Mouse (Mus musculus) adrenal gland, adult 2 months (tissue): ENCODE data around the gene Tmem150c. TPM values are rescaled to one million over a fixed set of nuclear protein-coding genes. Genes with fewer than 3 reads are reported as not detected.

Experiments used
- DNase-seq: peaks from one replicate; pipeline ENCODE4 v3.0.0; 2021
- polyA plus RNA-seq: library from polyadenylated mRNA; depleted of rRNA; stranded (reverse); fragments of >200 nt; gene quantifications from 2 replicates; pipeline ENCODE4 v1.2.3, GENCODE M21; 2012
- total RNA-seq, 2 experiments: library from RNA; stranded (reverse); gene quantifications; 2 replicates each; pipeline ENCODE4 v1.2.3; 2021

The Tmem150c gene
- total and polyA plus RNA-seq, 3 experiments = 1.9 to 19.0 (median 9.3) TPM

- peak; percentile 58 for DNase-seq
These were observed 7.2 kb upstream of the Tmem150c start for GRCm38 (mm10) chr5:100166591-100167491.

- DNase-seq = peak; percentile 21
These were observed 3.8 kb upstream of the Tmem150c start for GRCm38 (mm10) chr5:100163368-100163767.

- no peak for DNase-seq
These were observed 3.2 kb upstream of the Tmem150c start for GRCm38 (mm10) chr5:100162857-100163256.

GRCm38 (mm10) chr5:100162053-100162452 is 2.4 kb upstream of the Tmem150c start:
- no peak for DNase-seq

- DNase-seq = peak; percentile 71
These were observed 594 bp downstream of the Tmem150c start for GRCm38 (mm10) chr5:100158791-100159637.

- DNase-seq = no peak
These were observed 1.3 kb downstream of the Tmem150c start for GRCm38 (mm10) chr5:100158301-100158700.

- DNase-seq = no peak
These were observed 4.0 kb downstream of the Tmem150c start for GRCm38 (mm10) chr5:100155646-100156045.

- DNase-seq = no peak
These were observed 9.6 kb downstream of the Tmem150c start for GRCm38 (mm10) chr5:100149967-100150366.

GRCm38 (mm10) chr5:100144836-100145235 is 14.8 kb downstream of the Tmem150c start:
- DNase-seq = no peak

- DNase-seq = peak; percentile 44
These were observed 32.3 kb downstream of the Tmem150c start for GRCm38 (mm10) chr5:100127283-100127682.

- DNase-seq = no peak
These were observed 34.0 kb downstream of the Tmem150c start for GRCm38 (mm10) chr5:100125409-100126123.

- DNase-seq = no peak
These were observed 35.1 kb downstream of the Tmem150c start for GRCm38 (mm10) chr5:100124530-100124929.

GRCm38 (mm10) chr5:100123283-100123682 is 36.3 kb downstream of the Tmem150c start:
- DNase-seq = no peak

GRCm38 (mm10) chr5:100121170-100121569 is 38.4 kb downstream of the Tmem150c start:
- no peak for DNase-seq

- no peak for DNase-seq
These were observed 38.9 kb downstream of the Tmem150c start for GRCm38 (mm10) chr5:100120711-100121141.

- no peak for DNase-seq
These were observed 40.3 kb downstream of the Tmem150c start for GRCm38 (mm10) chr5:100119331-100119730.

GRCm38 (mm10) chr5:100113403-100113802 is 46.2 kb downstream of the Tmem150c start:
- no peak for DNase-seq

- DNase-seq = no peak
These were observed 49.0 kb downstream of the Tmem150c start for GRCm38 (mm10) chr5:100110581-100110980.

- peak; percentile 52 for DNase-seq
These were observed 49.9 kb downstream of the Tmem150c start for GRCm38 (mm10) chr5:100109543-100110282.

GRCm38 (mm10) chr5:100108866-100109265 is 50.7 kb downstream of the Tmem150c start:
- DNase-seq = peak; percentile 11

- no peak for DNase-seq
These were observed 57.2 kb downstream of the Tmem150c start for GRCm38 (mm10) chr5:100102395-100102794.
